Mouse (Mus musculus) small intestine, adult 2 months (tissue): Measurements from ENCODE around the gene Asb13.
A peak's percentile ranks its signal among the peaks of the same experiment; 100 is the strongest.

Source experiments
- CTCF ChIP-seq: fragments of 200-500 bp; IDR thresholded peaks from 2 replicates; pipeline ENCODE4 v1.5.1; 2012; ENCODE audit warnings: low read depth, mild to moderate bottlenecking, control low read depth, inconsistent platforms, low read length, moderate library complexity, mixed read lengths; ENCODE audit not compliant: insufficient replicate concordance, insufficient read length; ENCODE audit errors: extremely low read depth
- POLR2A ChIP-seq: fragments of 200-500 bp; IDR thresholded peaks from 2 replicates; pipeline ENCODE4 v1.6.1; 2012; ENCODE audit warnings: low read depth, mild to moderate bottlenecking, control low read depth, inconsistent platforms, low read length, moderate library complexity

- TF ChIP-seq CTCF, result peak; percentile 100; the same call in 1 of the 2 replicates
- TF ChIP-seq POLR2A, result no peak
These were observed 31.5 kb downstream of the Asb13 start for GRCm38 (mm10) chr13:3665308-3665723.
